ENCODE assay signal across 25 mouse cellular contexts in the genomic region with DNA sequence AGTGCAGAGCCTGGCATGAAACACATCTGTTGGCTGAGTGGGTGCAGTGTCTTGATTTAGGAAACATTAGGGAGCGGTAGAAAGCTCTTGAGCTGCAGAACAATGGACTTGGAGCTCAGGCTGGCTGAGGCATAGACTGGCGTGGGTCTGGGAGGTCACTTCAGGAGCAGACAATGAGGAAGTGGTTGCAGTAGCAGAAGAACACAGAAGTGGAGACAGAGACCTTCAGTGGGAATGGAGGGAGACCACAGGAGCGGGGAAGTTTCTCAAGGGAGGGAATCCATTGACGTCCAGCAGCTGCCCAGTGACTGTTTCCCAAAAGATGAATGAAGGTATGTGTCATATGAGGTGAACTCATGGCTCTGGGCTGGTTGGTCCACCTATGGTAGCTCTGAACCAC.
"Had no signal": no experiment of that assay in that cellular context is flagged by ENCODE, and none has a peak within 500 bp of the region (broad histone marks: within the 10 kb centered on the region; RNA-seq: fewer than 3 reads in every experiment).

No protein-coding gene starts in this region.

- H3K4me1 ChIP-seq: hindbrain, embryonic 12.5 days; intestine, embryonic 15.5 days; liver, embryonic 12.5 days had no signal

- DNase-seq: gastrocnemius, adult 2 months; gastrocnemius, postnatal 10 days; gastrocnemius, postnatal 25 days; heart, adult 18-20 months; heart, postnatal 10 days; heart, postnatal 4 days; kidney, adult 18-20 months; kidney, adult 8-10 months; kidney, postnatal 10 days; kidney, postnatal 25 days; kidney, postnatal 4 days; left cerebral cortex, postnatal 4 days had no signal

- H3K27me3 ChIP-seq: hindbrain, embryonic 12.5 days; intestine, embryonic 15.5 days had no signal

- H3K36me3 ChIP-seq: heart, embryonic 10.5 days; heart, embryonic 12.5 days; hindbrain, embryonic 10.5 days; hindbrain, embryonic 12.5 days; intestine, embryonic 15.5 days; limb, embryonic 13.5 days; limb, embryonic 15.5 days; liver, embryonic 12.5 days had no signal

- H3K4me3 ChIP-seq: gastrocnemius, adult 2 months; heart, embryonic 10.5 days; heart, embryonic 12.5 days; hindbrain, embryonic 10.5 days; hindbrain, embryonic 12.5 days; intestine, embryonic 15.5 days; layer of hippocampus, adult 2 months; limb, embryonic 13.5 days; limb, embryonic 15.5 days; liver, embryonic 12.5 days had no signal

- ATAC-seq: hindbrain, embryonic 16.5 days; inflammation-experienced regulatory T-cells, adult 6 months; intestine, embryonic 15.5 days; intestine, postnatal 0 days; liver, embryonic 12.5 days had no signal

- H3K27ac ChIP-seq: gastrocnemius, adult 2 months; heart, embryonic 10.5 days; hindbrain, embryonic 10.5 days; hindbrain, embryonic 12.5 days; hindbrain, embryonic 14.5 days; intestine, embryonic 15.5 days; layer of hippocampus, adult 2 months; limb, embryonic 13.5 days; limb, embryonic 15.5 days; liver, embryonic 12.5 days had no signal
